Mouse (Mus musculus) cortical plate, adult 2 months (tissue): ENCODE data around the gene Mllt3.

ENCODE experiments used
- CTCF ChIP-seq: fragments of 200-500 bp; IDR thresholded peaks from 2 replicates; pipeline ENCODE4 v1.5.1; 2011; ENCODE audit warnings: mild to moderate bottlenecking, control low read depth, low read length; ENCODE audit not compliant: insufficient read depth; ENCODE audit errors: extremely low read depth
- POLR2A ChIP-seq: fragments of 200-500 bp; IDR thresholded peaks from 2 replicates; pipeline ENCODE4 v1.6.1; 2011; ENCODE audit warnings: mild to moderate bottlenecking, low read length, control low read depth; ENCODE audit not compliant: insufficient read depth; ENCODE audit errors: extremely low read depth

GRCm38 (mm10) chr4:87893498-87893897 is 139.7 kb downstream of the Mllt3 start:
- TF ChIP-seq CTCF, result no peak
- no peak for TF ChIP-seq POLR2A
